8 mouse cellular contexts compared by ENCODE assay signal in the genomic region with DNA sequence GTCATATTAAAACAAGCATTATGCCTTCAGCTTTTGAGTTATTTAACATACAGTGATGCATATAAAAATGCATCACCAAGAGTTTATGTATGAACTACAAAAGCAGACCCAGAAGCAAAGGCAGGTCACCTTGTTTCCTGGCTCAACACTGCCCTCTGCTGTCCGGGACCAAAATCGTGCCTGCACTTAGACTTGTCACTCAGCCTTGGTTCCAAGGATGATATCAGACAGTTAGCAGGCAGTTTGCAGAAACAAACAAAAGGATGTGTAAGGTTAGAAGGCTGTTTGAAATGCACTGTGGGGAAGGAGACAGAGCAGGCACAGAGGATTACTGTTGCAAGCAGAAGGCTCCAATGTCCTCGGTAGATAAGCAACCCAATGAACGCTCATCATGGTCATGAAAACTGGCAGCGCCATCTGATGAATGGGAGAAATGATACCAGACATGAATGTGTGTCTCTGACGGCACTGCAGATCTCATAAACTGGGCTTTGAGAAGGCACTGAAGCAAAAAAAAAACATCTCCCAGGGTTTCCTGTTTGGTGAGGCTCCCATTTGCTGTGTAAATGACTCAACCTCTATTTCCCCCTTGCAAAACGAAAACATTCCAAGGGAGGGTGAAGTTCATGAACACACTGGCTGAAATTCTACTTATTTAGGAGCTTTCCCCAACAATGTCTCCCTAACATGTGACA.
DNase-seq lines count a peak whose midpoint lies in the region; ATAC-seq and TF ChIP-seq lines count a peak whose summit lies in the region.

No protein-coding gene starts in this region.

- no peak overlapping the region for H3K4me2 ChIP-seq in lung, embryonic 16.5 days (ENCODE audit: low read depth, low read length)

- no peaks in the 10 kb centered on the region for H3K27me3 ChIP-seq in ES-Bruce4 (ENCODE audit: control insufficient read depth, insufficient read depth, low read length, poor library complexity, severe bottlenecking)
- no peaks in the 10 kb centered on the region for H3K27me3 ChIP-seq in forebrain, embryonic 10.5 days (ENCODE audit: poor library complexity, severe bottlenecking)
- no peaks in the 10 kb centered on the region for H3K27me3 ChIP-seq in lung, embryonic 16.5 days (ENCODE audit: control insufficient read depth, insufficient read depth, low read depth, low read length)

- TF ChIP-seq EP300 in ES-Bruce4 (IDR thresholded peaks at IDR 0.05; ENCODE audit: insufficient read depth, low read depth, low read length): no peak

- H3K27ac ChIP-seq in ES-Bruce4 (ENCODE audit: insufficient read depth, low read length): no peak overlapping the region
- no peak overlapping the region for H3K27ac ChIP-seq in forebrain, embryonic 10.5 days
- H3K27ac ChIP-seq in lung, embryonic 16.5 days (ENCODE audit: low read length): peak overlapping the region; percentile 62

- ATAC-seq in lung, embryonic 16.5 days (ENCODE audit: low read depth): peak; percentile 71

- WGBS in forebrain, embryonic 10.5 days: 57% methylated on average over 7 of the region's 7 CpGs
- WGBS in lung, embryonic 16.5 days: 35% methylated on average over 7 of the region's 7 CpGs

- no peaks in the 10 kb centered on the region for H3K4me1 ChIP-seq in ES-Bruce4 (ENCODE audit: control insufficient read depth, insufficient read depth, low read length)
- H3K4me1 ChIP-seq in forebrain, embryonic 10.5 days: peaks cover 15% of the 10 kb centered on the region
- peaks cover 13% of the 10 kb centered on the region for H3K4me1 ChIP-seq in lung, embryonic 16.5 days (replicated peaks; ENCODE audit: control insufficient read depth, insufficient read depth, low read length)

- intact Hi-C loops in heart, postnatal 14 days (cut with DNase I): loop anchor here (5.0 to 10.0 kb wide), 4 partner anchors 138 to 698 kb away; no protein-coding TSS in a partner anchor

- DNase-seq in brain, embryonic 18.5 days (ENCODE audit: low read depth, low spot score): peak; percentile 12
- DNase-seq in forebrain, embryonic 10.5 days (ENCODE audit: extremely low spot score, low spot score): peak; percentile 77
- peak; percentile 84 to 92 for DNase-seq in heart, postnatal 14 days
- peak; percentile 14 to 83 for DNase-seq in layer of hippocampus, adult 8-10 months (ENCODE audit: low spot score in 2 of 2)
- DNase-seq in ovary, postnatal 14 days (ENCODE audit: low spot score): peak; percentile 90
- peak; percentile 30 to 80 for DNase-seq in thymus, postnatal 10 days (ENCODE audit: low spot score in 2 of 2)

- H3K9ac ChIP-seq in ES-Bruce4 (ENCODE audit: low read depth, poor library complexity, severe bottlenecking): no peak overlapping the region
- H3K9ac ChIP-seq in lung, embryonic 16.5 days (ENCODE audit: low read length): no peak overlapping the region

- H3K36me3 ChIP-seq in ES-Bruce4 (ENCODE audit: control insufficient read depth, insufficient read depth, low read length, poor library complexity, severe bottlenecking): no peaks in the 10 kb centered on the region
- no peaks in the 10 kb centered on the region for H3K36me3 ChIP-seq in forebrain, embryonic 10.5 days (replicated peaks)
- H3K36me3 ChIP-seq in lung, embryonic 16.5 days (ENCODE audit: control insufficient read depth, insufficient read depth, low read length): no peaks in the 10 kb centered on the region

- TF ChIP-seq POLR2A in ES-Bruce4 (IDR thresholded peaks at IDR 0.05; ENCODE audit: insufficient read depth, low read length): no peak

- peak; percentile 89 for TF ChIP-seq CTCF in ES-Bruce4 (IDR thresholded peaks at IDR 0.05; ENCODE audit: low read depth, low read length)

- no peak overlapping the region for H3K4me3 ChIP-seq in ES-Bruce4 (ENCODE audit: low read depth, low read length)
- H3K4me3 ChIP-seq in forebrain, embryonic 10.5 days: no peak overlapping the region
- H3K4me3 ChIP-seq in lung, embryonic 16.5 days (ENCODE audit: low read length): no peak overlapping the region

- no peaks in the 10 kb centered on the region for H3K9me3 ChIP-seq in ES-Bruce4 (replicated peaks; ENCODE audit: control insufficient read depth, insufficient read depth, low read length, poor library complexity, severe bottlenecking)
- no peaks in the 10 kb centered on the region for H3K9me3 ChIP-seq in forebrain, embryonic 10.5 days
- no peaks in the 10 kb centered on the region for H3K9me3 ChIP-seq in lung, embryonic 16.5 days (ENCODE audit: control insufficient read depth, low read length)

Comparison
In these comparisons a context has a peak if more than half of its experiments do, and no peak if none do; other contexts are left out.
1. DNase-seq: peak in every context shown above with its lines; median percentile 90 in ovary, postnatal 14 days; 88 in heart, postnatal 14 days; 77 in forebrain, embryonic 10.5 days; 55 in thymus, postnatal 10 days; 48 in layer of hippocampus, adult 8-10 months; 12 in brain, embryonic 18.5 days.